Mouse (Mus musculus) left cerebral cortex, adult 11 months (tissue): ENCODE data around the gene Gm8947.
"Not testable (repeated sequence)": the region's sequence is repeated elsewhere in the genome, so short reads cannot be mapped to it uniquely, and the experiment has no call there.

Experiments used
- DNase-seq: peaks from one replicate; pipeline ENCODE4 v3.0.0; 2022; ENCODE audit warnings: low spot score

Gene Gm8947

GRCm38 (mm10) chr1:151180167-151180566 is 12.0 kb upstream of the Gm8947 start:
- DNase-seq, result no peak

DNA sequence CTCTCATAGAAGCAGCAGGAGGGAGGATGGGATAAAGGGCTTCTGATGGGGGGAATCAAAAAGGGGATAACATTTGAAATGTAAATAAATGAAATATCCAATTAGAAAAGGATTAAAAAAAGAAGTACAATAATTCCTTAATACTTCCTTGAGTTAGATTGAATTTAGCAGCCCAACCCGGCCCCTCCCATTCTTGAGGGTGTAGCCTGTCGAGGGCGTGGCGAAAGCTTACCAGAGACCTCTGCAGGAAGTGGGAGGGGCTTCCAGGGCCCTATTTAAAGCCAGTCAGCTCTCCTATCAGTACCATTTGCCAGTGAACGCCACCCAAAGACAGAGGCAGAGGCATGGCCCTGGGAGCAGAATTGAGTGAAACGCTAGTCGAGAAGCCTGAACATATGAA is 9.9 kb upstream of the Gm8947 start, which contains the start of gene Gm47985:
Gene Gm47985 (plus strand): TSS at position 272 of the 400 bp plus-strand sequence.
- DNase-seq, result not testable (repeated sequence)

- DNase-seq, result not testable (repeated sequence)
Observed at GRCm38 (mm10) chr1:151186186-151186585, 6.0 kb upstream of the Gm8947 start.

- not testable (repeated sequence) for DNase-seq
Observed at GRCm38 (mm10) chr1:151186879-151187424, 5.2 kb upstream of the Gm8947 start.

- no peak for DNase-seq
Observed at GRCm38 (mm10) chr1:151188469-151188868, 3.7 kb upstream of the Gm8947 start.

DNA sequence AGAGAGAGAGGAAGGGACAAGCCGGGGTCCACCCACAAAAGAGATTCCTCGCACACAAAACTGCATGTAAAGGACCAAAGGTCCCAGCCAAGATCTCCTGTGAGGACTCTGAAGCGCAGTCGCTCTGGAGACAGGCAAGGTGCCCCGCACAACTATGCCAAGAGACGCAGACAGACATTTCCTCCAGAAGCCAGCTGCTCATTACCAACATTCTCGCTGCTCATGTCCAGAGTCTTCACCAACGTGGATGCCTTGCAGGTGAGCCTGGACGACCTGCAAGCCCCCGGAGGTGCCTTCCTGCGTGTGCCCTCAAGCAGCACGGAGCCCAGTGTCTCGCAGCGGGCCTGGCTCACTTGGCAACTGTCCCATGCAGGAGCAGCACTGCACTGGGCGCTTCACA is 563 bp downstream of the Gm8947 start:
- DNase-seq, result not testable (repeated sequence)

GRCm38 (mm10) chr1:151195986-151196385 is 3.8 kb downstream of the Gm8947 start:
- not testable (repeated sequence) for DNase-seq

- not testable (repeated sequence) for DNase-seq
Observed at GRCm38 (mm10) chr1:151196690-151197089, 4.5 kb downstream of the Gm8947 start.

DNA sequence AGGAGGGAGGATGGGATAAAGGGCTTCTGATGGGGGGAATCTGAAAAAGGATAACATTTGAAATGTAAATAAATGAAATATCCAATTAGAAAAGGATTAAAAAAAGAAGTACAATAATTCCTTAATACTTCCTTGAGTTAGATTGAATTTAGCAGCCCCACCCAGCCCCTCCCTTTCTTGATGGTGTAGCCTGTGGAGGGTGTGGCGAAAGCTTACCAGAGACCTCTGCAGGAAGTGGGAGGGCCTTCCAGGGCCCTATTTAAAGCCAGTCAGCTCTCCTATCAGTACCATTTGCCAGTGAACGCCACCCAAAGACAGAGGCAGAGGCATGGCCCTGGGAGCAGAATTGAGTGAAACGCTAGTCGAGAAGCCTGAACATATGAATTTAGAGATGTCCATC is 5.9 kb downstream of the Gm8947 start, which contains the start of gene Gm47995:
Gene Gm47995 (plus strand): TSS at position 329 of the 400 bp plus-strand sequence.
- DNase-seq, result not testable (repeated sequence)

DNA sequence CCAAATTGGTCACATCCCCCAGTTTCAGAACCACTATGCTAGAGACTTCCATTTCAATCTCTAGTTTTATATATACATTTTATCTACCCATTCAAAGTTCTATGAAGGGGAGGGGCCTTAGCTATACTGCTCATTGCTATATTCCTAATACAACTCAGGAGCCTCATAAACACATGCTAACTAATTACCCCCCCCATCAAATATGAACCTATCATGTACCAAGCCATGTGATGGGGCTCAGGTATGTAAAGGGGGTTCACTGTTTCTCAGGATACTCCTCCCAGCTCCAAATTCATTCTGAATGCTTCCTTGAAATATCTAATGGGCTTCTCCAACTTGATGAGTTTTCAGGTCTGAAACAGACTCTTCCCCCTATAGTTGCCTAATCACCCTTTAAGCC is 8.4 kb downstream of the Gm8947 start:
- not testable (repeated sequence) for DNase-seq

GRCm38 (mm10) chr1:151202771-151203170 is 10.6 kb downstream of the Gm8947 start:
- not testable (repeated sequence) for DNase-seq

- DNase-seq, result not testable (repeated sequence)
Observed at GRCm38 (mm10) chr1:151203818-151204217, 11.6 kb downstream of the Gm8947 start, which contains the start of gene 3110040M04Rik. TSS of gene 3110040M04Rik (plus strand) at chr1:151204121.

GRCm38 (mm10) chr1:151208493-151208892 is 16.3 kb downstream of the Gm8947 start:
- not testable (repeated sequence) for DNase-seq

DNA sequence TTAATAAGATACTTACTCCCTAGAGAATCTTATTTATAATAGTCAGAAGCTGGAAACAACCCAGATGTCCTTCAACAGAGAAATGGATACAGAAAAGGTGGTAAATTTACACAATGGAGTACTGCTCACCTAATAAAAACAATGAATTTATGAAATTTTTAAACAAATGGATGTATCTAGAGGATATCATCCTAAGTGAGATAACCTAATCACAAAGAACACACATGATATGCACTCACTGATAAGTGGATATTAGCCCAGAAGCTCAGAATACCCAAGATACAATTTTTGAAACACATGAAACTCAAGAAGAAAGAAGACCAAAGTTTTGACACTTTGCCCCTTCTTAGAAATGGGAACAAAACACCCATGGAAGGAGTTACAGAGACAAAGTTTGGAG is 16.8 kb downstream of the Gm8947 start:
- DNase-seq, result not testable (repeated sequence)

- DNase-seq, result not testable (repeated sequence)
Observed at GRCm38 (mm10) chr1:151209824-151210355, 17.7 kb downstream of the Gm8947 start, which contains the start of gene Gm47996. TSS of gene Gm47996 (plus strand) at chr1:151210131.

- not testable (repeated sequence) for DNase-seq
Observed at GRCm38 (mm10) chr1:151211666-151212065, 19.5 kb downstream of the Gm8947 start.

DNA sequence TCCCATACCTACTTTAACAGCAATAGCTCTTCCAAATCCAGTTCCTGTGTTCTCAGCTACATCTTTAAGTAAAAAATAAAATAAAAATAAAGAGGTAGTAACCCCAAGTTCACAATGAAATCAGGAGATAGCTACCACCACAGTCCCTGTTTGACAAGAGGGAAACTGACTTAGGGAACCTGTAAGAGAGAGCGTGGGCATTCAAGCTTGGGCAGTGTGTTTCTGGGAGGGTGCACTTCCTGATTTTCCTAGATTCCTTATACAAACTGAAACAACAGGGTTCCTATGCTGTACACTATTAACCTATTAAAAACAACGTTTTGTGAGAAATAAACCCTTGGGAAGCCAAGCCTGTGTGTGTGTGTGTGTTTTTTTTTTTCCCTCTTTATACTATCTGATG is 22.7 kb downstream of the Gm8947 start:
- no peak for DNase-seq

- DNase-seq, result no peak
Observed at GRCm38 (mm10) chr1:151215985-151216384, 23.8 kb downstream of the Gm8947 start.

- no peak for DNase-seq
Observed at GRCm38 (mm10) chr1:151216417-151216816, 24.2 kb downstream of the Gm8947 start.

GRCm38 (mm10) chr1:151219045-151219444 is 26.9 kb downstream of the Gm8947 start:
- DNase-seq, result no peak

DNA sequence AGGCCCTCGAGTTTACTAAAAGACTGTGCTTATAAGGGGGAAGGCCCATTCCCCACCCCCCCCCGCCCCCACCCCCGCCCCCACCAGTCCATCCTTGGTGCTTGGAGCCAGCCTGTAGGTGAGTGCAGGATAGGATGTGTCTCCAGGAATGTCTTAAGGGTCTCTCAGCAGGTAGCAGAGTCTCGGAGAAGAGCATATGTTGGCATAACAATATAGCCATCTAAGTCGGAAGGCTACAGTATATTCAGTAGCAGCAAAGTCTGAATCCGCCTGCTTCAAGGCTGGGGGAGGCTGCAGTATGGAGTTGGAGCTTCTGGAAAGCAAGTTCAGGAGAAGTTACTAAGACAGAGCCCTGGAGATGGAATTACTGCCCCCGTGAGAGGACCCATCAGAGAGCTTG is 27.9 kb downstream of the Gm8947 start:
- no peak for DNase-seq

- no peak for DNase-seq
Observed at GRCm38 (mm10) chr1:151222561-151223267, 30.5 kb downstream of the Gm8947 start.

DNA sequence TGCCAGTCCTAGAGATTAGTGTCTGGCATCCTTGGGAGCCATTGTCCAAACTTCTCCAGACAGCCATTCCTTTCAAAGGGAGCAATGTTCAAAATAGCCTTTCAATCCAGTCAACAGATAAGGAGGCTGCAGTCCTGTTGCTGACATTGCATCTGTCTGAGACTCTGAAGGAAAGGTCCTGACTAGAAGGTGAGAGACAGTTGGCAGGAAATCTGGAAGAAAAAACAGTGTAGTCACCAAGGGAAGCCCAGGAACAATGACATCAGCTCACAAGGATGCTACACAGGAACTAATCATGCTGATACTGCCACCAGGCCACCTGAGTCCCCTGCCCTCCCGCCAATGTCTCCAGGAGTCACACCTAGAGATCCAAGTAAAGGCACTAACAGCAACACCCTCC is 31.2 kb downstream of the Gm8947 start:
- DNase-seq, result no peak
